Mouse (Mus musculus): Measurements from ENCODE around the gene Aldh16a1.

Gene Aldh16a1

GRCm38 (mm10) chr7:45154096-45154992 lies at the start of gene Aldh16a1, which contains the start of gene Pih1d1:
Gene Aldh16a1 (minus strand): TSS chr7:45154584.
Gene Pih1d1 (plus strand): TSS chr7:45154303.
- peak; percentile 93 to 95 for DNase-seq (ENCODE audit: low spot score in 2 of 2)

- no peak for DNase-seq (ENCODE audit: low spot score in 2 of 2)
Observed at GRCm38 (mm10) chr7:45202654-45203053, 48.3 kb upstream of the Aldh16a1 start.

GRCm38 (mm10) chr7:45198961-45199360 lies 44.6 kb upstream of the Aldh16a1 start:
- no peak for DNase-seq (ENCODE audit: low spot score in 2 of 2)

GRCm38 (mm10) chr7:45198435-45198834 lies 44.1 kb upstream of the Aldh16a1 start:
- DNase-seq (ENCODE audit: low spot score in 2 of 2) = peak; percentile 34 to 55

GRCm38 (mm10) chr7:45196994-45197393 lies 42.6 kb upstream of the Aldh16a1 start:
- no peak for DNase-seq (ENCODE audit: low spot score in 2 of 2)

GRCm38 (mm10) chr7:45196176-45196535 lies 41.8 kb upstream of the Aldh16a1 start:
- DNase-seq (ENCODE audit: low spot score in 2 of 2) = no peak

GRCm38 (mm10) chr7:45195341-45196175 lies 41.2 kb upstream of the Aldh16a1 start:
- DNase-seq (ENCODE audit: low spot score in 2 of 2) = no peak

GRCm38 (mm10) chr7:45193871-45194785 lies 39.7 kb upstream of the Aldh16a1 start:
- DNase-seq (ENCODE audit: low spot score in 2 of 2) = no peak

GRCm38 (mm10) chr7:45193406-45193805 lies 39.0 kb upstream of the Aldh16a1 start:
- no peak for DNase-seq (ENCODE audit: low spot score in 2 of 2)

- DNase-seq (ENCODE audit: low spot score in 2 of 2) = no peak
Observed at GRCm38 (mm10) chr7:45192585-45193310, 38.4 kb upstream of the Aldh16a1 start.

GRCm38 (mm10) chr7:45191803-45192363 lies 37.5 kb upstream of the Aldh16a1 start:
- no peak for DNase-seq (ENCODE audit: low spot score in 2 of 2)

GRCm38 (mm10) chr7:45191161-45191560 lies 36.8 kb upstream of the Aldh16a1 start:
- no peak for DNase-seq (ENCODE audit: low spot score in 2 of 2)

- DNase-seq (ENCODE audit: low spot score in 2 of 2) = no peak
Observed at GRCm38 (mm10) chr7:45190186-45190585, 35.8 kb upstream of the Aldh16a1 start.

GRCm38 (mm10) chr7:45189600-45189999 lies 35.2 kb upstream of the Aldh16a1 start:
- no peak for DNase-seq (ENCODE audit: low spot score in 2 of 2)

- no peak for DNase-seq (ENCODE audit: low spot score in 2 of 2)
Observed at GRCm38 (mm10) chr7:45185921-45186320, 31.5 kb upstream of the Aldh16a1 start.

GRCm38 (mm10) chr7:45183672-45184071 lies 29.3 kb upstream of the Aldh16a1 start:
- no peak for DNase-seq (ENCODE audit: low spot score in 2 of 2)

GRCm38 (mm10) chr7:45182606-45183005 lies 28.2 kb upstream of the Aldh16a1 start:
- no peak for DNase-seq (ENCODE audit: low spot score in 2 of 2)

GRCm38 (mm10) chr7:45182199-45182601 lies 27.8 kb upstream of the Aldh16a1 start:
- peak; percentile 76 to 81 for DNase-seq (ENCODE audit: low spot score in 2 of 2)

- no peak for DNase-seq (ENCODE audit: low spot score in 2 of 2)
Observed at GRCm38 (mm10) chr7:45181540-45181939, 27.2 kb upstream of the Aldh16a1 start.

- DNase-seq (ENCODE audit: low spot score in 2 of 2) = no peak
Observed at GRCm38 (mm10) chr7:45180896-45181477, 26.6 kb upstream of the Aldh16a1 start, which contains the start of gene Pth2. Gene Pth2 (plus strand): TSS chr7:45180995.

All from spleen, postnatal 14 days (tissue).